Mouse (Mus musculus) mouse trophoblast stem cell (cell line): ENCODE data around the gene Gm45062.

Experiments
- in situ Hi-C, 2 experiments: fragments of 300-500 bp; cut with MseI, MboI; formaldehyde crosslinking; loops; 2 replicates in 1 of 2; 3 replicates in 1 of 2; pipeline ENCODE4 v1.15.1; 2025

The Gm45062 gene

DNA sequence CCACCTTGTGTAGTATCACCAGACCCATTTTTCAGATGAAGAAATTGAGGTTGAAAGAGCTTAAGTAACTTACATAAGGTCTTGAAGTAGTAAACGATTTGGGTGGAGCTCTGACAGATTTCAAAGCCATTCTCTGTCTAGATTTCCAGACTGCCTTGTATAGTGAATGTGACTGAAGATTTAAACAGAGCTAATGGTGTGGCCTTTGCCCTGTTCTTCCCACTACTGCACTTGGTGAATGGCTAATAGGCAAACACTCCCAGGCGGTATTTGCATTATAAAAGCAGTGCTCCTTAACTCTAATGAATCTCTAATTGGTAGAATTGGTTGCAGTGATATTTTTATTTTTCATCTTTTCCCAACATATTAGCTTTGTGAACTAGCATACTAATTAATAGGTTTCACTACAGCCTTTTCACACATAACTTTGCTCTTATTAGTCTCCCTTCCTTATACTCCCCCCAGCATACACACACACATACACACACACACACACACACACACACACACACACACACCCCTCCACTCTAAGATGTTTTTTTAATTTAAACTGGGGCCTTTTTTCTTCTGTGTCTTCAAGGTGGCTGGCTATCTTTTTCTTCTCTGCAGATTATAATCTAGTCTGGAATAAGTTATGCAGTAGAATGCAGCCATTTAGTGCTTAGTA is 109.1 kb downstream of the Gm45062 start:
- in situ Hi-C loops: no loop called here

DNA sequence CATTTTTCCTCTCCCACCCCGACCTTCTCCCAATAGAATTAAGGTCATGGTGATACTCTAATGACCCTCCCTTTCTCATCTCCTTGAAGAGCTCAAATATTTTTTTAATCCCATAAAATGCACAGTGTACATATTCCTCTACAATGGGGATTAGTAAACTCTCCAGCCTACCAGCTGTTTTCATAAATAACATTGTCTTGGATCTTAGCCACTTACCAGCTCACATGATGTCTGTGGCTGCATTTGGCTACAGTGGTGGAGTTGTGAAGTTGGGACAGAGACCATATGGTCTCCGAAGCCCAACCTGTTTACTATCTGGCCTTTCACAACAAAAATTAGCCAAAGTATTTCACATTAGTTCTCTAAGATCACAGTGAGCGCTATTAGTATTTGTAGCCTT is 111.4 kb downstream of the Gm45062 start:
- in situ Hi-C loops: no loop called here

DNA sequence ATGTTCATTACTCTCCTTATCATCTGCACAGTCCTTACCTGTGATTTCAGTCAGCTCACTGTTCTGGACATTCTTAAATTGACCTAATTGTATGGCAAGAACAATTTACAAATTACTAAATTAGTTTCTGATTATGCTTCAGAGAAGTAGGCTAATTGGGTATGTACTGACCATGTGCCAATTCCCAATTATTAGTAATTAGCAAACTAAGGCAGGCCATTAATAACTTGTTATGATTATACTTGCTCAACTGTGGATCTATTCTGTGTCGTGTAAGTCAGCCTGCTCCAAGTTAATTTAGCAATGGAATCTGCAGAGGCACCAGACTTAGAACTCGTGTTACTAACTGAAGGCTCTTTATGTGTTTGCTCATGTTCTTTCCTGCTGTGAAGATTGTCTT is 113.8 kb downstream of the Gm45062 start:
- in situ Hi-C loops: no loop called here

DNA sequence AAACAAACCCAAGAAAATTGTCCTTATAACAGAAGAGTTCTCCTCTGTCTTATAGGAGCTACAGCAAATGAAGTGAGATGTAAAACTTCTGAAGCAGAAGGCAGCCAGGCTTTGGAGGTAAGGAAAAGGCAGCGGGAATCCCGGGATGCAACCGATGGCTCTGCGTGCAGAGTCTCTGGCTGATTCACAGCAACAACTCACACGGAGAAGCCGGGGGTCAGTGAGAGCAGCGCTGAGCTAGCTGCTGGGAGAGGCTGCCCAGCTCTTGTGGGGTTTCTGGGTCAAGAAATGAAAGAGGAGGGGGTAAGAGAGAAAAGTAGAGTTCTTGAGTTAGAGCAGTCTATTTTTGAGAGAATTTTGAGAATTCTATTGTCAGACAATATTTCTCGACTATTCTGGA is 114.6 kb downstream of the Gm45062 start:
- in situ Hi-C loops: no loop called here

- in situ Hi-C loops: no loop called here
These were observed 115.0 kb downstream of the Gm45062 start for GRCm38 (mm10) chr6:8374290-8374689.

DNA sequence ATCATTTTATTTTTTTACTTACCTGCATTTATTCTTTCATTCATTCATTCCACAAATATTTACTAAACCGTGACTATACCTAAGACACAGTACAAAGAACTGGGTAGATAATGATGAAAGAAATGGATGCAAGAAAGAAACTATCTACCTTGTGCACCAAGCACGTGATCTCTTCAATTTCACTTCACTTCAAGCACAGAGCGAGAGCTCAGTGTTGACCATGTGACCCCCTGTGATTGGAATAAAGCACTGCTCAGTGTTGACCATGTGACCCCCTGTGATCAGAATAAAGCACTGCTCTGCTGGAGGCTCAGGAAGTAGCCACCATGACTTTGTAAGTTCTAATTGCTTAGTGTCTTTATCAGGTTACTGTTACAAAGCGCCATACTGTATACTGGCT is 115.5 kb downstream of the Gm45062 start:
- in situ Hi-C loops: no loop called here

- in situ Hi-C loops: no loop called here
These were observed 117.1 kb downstream of the Gm45062 start for GRCm38 (mm10) chr6:8376351-8376750.

DNA sequence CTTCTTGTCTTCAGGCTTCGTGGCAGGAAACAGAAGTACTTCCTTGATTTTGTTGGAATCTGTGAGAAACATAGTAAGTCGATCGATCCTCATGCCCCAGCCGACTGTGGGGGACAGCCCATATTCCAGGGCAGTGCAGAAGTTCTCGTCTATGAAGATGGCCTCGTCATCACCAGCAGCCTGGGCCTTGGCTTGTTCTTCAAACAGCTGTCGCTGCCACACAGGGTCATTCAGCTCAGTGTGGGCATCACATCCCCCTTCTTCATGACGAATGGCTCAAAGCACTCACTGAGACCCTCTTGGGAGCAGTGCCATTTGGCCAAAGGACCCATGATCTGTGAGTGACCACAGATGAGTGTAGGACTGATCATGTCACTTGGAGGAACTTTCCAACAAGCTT is 118.4 kb downstream of the Gm45062 start:
- in situ Hi-C loops: no loop called here

GRCm38 (mm10) chr6:8389307-8389706 is 130.1 kb downstream of the Gm45062 start:
- in situ Hi-C loops: no loop called here

DNA sequence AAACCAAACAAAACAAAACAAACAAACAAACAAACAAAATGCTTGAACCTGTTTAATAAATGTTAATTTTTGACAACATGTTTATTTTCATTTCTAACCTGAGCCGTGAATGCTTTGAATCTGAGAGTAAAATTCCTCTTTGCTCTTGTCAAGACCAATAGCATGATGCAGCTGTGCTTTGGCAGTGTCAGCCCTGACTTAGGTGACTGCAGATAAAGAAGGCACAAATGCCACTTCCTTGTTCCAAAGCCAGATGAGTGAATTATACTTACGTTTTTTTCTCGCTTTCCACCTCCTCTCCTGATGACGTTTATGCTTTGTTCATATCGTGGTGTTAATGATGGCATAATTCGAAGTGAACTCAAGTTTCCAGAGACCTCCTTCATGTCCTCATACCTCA is 131.0 kb downstream of the Gm45062 start:
- in situ Hi-C loops: no loop called here

DNA sequence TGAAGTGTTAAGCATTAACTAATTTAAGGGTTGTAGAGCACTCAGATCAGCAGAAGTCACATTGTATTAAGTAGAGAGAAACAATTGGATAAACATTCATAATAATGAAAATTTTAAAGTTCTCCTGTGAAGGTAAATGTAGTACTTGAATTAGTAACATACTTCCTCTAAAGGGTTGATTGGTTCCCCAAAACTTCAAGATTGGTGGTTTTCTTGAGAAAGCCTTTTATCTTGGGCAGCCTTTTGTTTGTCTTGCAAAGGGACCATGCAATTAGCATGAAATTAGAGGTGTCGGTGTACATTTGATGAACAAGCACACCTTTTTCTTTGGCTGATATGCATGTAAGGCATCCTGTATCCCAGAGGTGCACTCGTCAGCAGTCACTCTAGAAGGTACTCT is 131.7 kb downstream of the Gm45062 start:
- in situ Hi-C loops: no loop called here

DNA sequence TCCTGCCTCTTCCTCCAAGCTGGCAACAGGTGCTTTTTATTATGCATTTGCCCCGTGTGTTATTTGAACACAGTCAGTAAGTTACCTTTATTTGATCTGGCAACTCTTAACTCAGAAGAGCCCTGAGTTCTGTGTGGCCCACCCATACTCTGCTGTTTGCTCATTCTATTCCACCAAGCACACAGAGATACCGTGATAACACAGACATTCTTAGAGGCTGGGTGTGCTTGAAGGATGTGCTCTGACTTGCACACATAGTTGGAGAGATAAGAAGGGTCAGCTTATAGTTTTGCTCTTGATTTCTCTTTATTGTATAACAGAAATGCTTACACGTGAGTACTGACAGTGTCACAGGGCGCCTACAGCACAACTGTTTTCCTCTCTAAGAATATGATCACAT is 133.8 kb downstream of the Gm45062 start:
- in situ Hi-C loops: no loop called here

DNA sequence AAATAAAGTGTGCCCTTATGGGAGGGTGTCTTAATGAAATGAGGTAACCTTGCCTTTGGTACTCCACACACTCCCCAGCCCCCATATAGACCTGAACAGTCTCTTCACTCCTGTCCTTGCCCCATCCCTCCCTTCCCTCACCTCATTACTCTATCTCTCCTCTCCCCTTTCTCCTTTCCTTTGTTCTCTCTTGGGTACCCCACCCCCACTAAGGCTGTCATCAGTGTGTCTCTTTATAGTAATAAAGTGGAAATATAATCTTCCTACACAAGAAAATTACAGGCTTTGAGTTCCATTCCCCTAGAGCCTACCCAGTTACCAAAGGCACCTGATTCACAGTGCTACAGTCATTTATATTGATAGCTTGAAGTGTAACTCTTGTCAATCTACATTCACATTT is 134.8 kb downstream of the Gm45062 start:
- in situ Hi-C loops: no loop called here

DNA sequence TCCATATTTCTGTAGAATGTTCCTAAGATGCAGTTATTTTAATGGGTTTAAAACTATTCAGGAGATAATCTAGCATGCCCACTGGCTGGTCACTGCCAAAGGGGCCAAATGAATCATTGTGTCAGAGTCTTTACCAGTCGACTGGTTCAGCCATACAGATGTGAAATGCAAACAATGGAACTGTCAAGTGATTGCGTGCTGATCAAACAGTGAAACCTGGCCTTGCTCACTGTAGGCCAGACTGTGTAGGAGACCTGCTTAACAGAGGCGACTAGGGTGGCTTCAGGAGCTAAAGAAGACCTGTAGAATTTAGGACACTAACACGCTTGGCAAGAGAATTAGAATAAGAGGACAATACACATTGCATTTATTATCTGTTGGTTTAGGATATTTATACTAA is 135.8 kb downstream of the Gm45062 start:
- in situ Hi-C loops: no loop called here

- in situ Hi-C loops: no loop called here
These were observed 138.0 kb downstream of the Gm45062 start for GRCm38 (mm10) chr6:8397252-8397651.

GRCm38 (mm10) chr6:8399710-8400109 is 140.5 kb downstream of the Gm45062 start:
- in situ Hi-C loops: no loop called here

DNA sequence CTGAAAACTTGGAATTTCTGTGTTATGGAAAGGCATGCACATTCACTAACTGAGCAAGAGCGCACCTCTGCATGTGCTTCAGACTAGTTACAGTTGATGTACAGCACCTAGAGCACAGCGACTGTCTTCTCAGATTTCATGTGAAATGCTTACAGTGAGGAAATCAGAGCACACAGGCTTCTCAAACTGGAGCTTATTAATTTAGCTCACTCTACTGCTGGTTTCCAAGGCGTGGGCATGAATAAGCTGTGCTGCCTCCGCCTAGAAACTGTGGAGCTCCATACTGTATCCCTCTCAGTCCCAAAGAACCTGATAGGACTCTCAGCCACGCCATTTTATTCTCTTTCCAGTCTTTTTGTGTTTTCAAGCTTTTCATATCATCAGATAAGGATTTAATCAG is 143.9 kb downstream of the Gm45062 start:
- in situ Hi-C loops: no loop called here

DNA sequence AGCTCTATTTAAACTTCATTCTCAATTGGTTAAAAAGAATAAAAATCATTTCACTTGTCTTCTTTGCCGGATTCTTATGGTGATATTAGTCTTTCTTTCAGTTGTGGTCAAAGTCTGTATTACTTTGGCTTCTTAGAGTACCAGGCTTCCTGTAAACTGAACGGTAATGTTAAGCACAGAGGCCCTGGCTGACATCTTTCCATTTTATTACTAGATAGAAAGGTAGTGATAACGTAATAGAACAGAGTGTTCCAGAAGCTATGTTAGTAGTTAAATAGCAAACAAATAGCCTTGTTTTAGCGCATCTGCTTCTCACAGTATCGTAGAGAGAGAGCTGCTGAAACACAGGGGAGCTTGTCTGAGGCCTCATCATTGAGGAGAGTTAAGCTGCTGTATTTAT is 146.6 kb downstream of the Gm45062 start:
- in situ Hi-C loops: no loop called here

- in situ Hi-C loops: no loop called here
These were observed 149.1 kb downstream of the Gm45062 start for GRCm38 (mm10) chr6:8408332-8408731.

DNA sequence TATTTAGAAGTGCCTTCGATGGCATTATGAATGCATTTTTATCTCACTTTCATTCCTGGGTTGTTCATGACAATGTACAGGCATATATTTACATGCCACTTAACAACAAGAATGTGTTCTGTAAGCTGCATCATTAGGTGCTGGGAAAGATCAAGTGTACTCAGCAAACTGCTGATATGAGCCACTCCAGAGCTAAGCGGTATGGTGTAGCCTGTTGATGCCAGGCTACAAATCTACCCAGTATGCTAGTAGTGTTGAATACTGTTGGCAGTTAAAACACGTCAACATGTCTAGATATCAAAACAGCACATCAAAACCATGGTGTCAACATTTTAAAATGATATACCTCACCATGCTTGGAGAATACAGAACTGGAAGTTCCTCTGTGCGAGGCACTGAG is 150.6 kb downstream of the Gm45062 start:
- in situ Hi-C loops: no loop called here

- in situ Hi-C loops: no loop called here
These were observed 153.8 kb downstream of the Gm45062 start for GRCm38 (mm10) chr6:8412845-8413598.

- in situ Hi-C loops: no loop called here
These were observed 154.8 kb downstream of the Gm45062 start for GRCm38 (mm10) chr6:8414020-8414419.

- in situ Hi-C loops: no loop called here
These were observed 156.6 kb downstream of the Gm45062 start for GRCm38 (mm10) chr6:8415823-8416222.
